22 mouse cellular contexts compared by ENCODE assay signal in genomic region chr9:40704364-40705276, GRCm38 (mm10). TPM values are rescaled to one million over a fixed set of nuclear protein-coding genes. Genes with fewer than 3 reads are reported as not detected.
DNase-seq lines count a peak whose midpoint lies in the region; ATAC-seq and TF ChIP-seq lines count a peak whose summit lies in the region.
"Had no signal": no experiment of that assay in that cellular context is flagged by ENCODE, and none has a peak within 500 bp of the region (broad histone marks: within the 10 kb centered on the region; RNA-seq: fewer than 3 reads in every experiment).

No protein-coding gene starts in this region.

- H3K36me3 ChIP-seq in kidney, embryonic 15.5 days: no peaks in the 10 kb centered on the region
- H3K36me3 ChIP-seq in stomach, embryonic 15.5 days: no peaks in the 10 kb centered on the region
- H3K36me3 ChIP-seq in stomach, postnatal 0 days (ENCODE audit: control insufficient read depth, insufficient read depth, low read length): no peaks in the 10 kb centered on the region
- H3K36me3 ChIP-seq in embryonic facial prominence, embryonic 13.5 days: 0 out of 2 replicates have a peak, but pooled peaks cover 3% of the 10 kb centered on the region
- H3K36me3 ChIP-seq: heart, embryonic 13.5 days; limb, embryonic 15.5 days had no signal

- H3K4me2 ChIP-seq in kidney, embryonic 15.5 days: no peak overlapping the region
- no peak overlapping the region for H3K4me2 ChIP-seq in stomach, embryonic 15.5 days
- no peak overlapping the region for H3K4me2 ChIP-seq in stomach, postnatal 0 days (replicated peaks; ENCODE audit: low read depth)
- H3K4me2 ChIP-seq in embryonic facial prominence, embryonic 13.5 days: 0 out of 2 replicates have a peak overlapping the region, but pooled peaks have one; percentile 7
- H3K4me2 ChIP-seq: heart, embryonic 13.5 days; limb, embryonic 15.5 days had no signal

- no peak for TF ChIP-seq EP300 in stomach, postnatal 0 days (optimal IDR thresholded peaks at IDR 0.05)

- 8% methylated on average over 10 of the region's 10 CpGs for WGBS in kidney, embryonic 15.5 days
- WGBS in stomach, embryonic 15.5 days: 23% methylated on average over 10 of the region's 10 CpGs
- 19% methylated on average over 10 of the region's 10 CpGs for WGBS in stomach, postnatal 0 days
- 20% methylated on average over 10 of the region's 10 CpGs for WGBS in embryonic facial prominence, embryonic 13.5 days

- no peak for DNase-seq in kidney, postnatal 4 days
- DNase-seq in stomach, postnatal 0 days (ENCODE audit: low spot score): no peak
- no peak for DNase-seq in ovary, postnatal 14 days (ENCODE audit: low spot score)
- DNase-seq in gastrocnemius, postnatal 36 days: no peak
- DNase-seq: adrenal gland, postnatal 14 days; cerebellum, adult 2 months; gastrocnemius, adult 2 months; heart, postnatal 4 days; kidney, adult 2 months; liver, postnatal 0 days; thymus, postnatal 14 days had no signal

- TF ChIP-seq CTCF in stomach, postnatal 0 days (IDR thresholded peaks at IDR 0.05; ENCODE audit: low read depth): no peak

- H3K9me3 ChIP-seq in kidney, embryonic 15.5 days (replicated peaks): no peaks in the 10 kb centered on the region
- H3K9me3 ChIP-seq in stomach, embryonic 15.5 days: no peaks in the 10 kb centered on the region
- no peaks in the 10 kb centered on the region for H3K9me3 ChIP-seq in stomach, postnatal 0 days (ENCODE audit: control insufficient read depth, low read length)
- H3K9me3 ChIP-seq in embryonic facial prominence, embryonic 13.5 days: no peaks in the 10 kb centered on the region
- H3K9me3 ChIP-seq: heart, embryonic 13.5 days; limb, embryonic 15.5 days had no signal

- no peaks in the 10 kb centered on the region; the same call in 1 of the 2 replicates for H3K27me3 ChIP-seq in kidney, embryonic 15.5 days
- H3K27me3 ChIP-seq in stomach, embryonic 15.5 days (replicated peaks): no peaks in the 10 kb centered on the region
- H3K27me3 ChIP-seq in stomach, postnatal 0 days (ENCODE audit: control insufficient read depth, insufficient read depth, low read length): no peaks in the 10 kb centered on the region
- H3K27me3 ChIP-seq in embryonic facial prominence, embryonic 13.5 days: no peaks in the 10 kb centered on the region
- H3K27me3 ChIP-seq: limb, embryonic 15.5 days had no signal

- H3K27ac ChIP-seq in kidney, embryonic 15.5 days: peak overlapping the region; percentile 24
- peak overlapping the region; percentile 40; the same call in 1 of the 2 replicates for H3K27ac ChIP-seq in stomach, embryonic 15.5 days
- no peak overlapping the region for H3K27ac ChIP-seq in stomach, postnatal 0 days (replicated peaks)
- peak overlapping the region; percentile 66 for H3K27ac ChIP-seq in embryonic facial prominence, embryonic 13.5 days
- H3K27ac ChIP-seq: gastrocnemius, adult 2 months; heart, embryonic 13.5 days; limb, embryonic 15.5 days had no signal

- H3K9ac ChIP-seq in kidney, embryonic 15.5 days: no peak overlapping the region
- H3K9ac ChIP-seq in stomach, embryonic 15.5 days: no peak overlapping the region
- no peak overlapping the region for H3K9ac ChIP-seq in stomach, postnatal 0 days (ENCODE audit: low read length)
- H3K9ac ChIP-seq in embryonic facial prominence, embryonic 13.5 days: no peak overlapping the region
- H3K9ac ChIP-seq: heart, embryonic 13.5 days; limb, embryonic 15.5 days; liver, postnatal 0 days had no signal

- peaks cover 58% of the 10 kb centered on the region for H3K4me1 ChIP-seq in kidney, embryonic 15.5 days
- H3K4me1 ChIP-seq in stomach, embryonic 15.5 days: peaks cover 16% of the 10 kb centered on the region
- H3K4me1 ChIP-seq in stomach, postnatal 0 days (replicated peaks; ENCODE audit: control insufficient read depth, insufficient read depth): no peaks in the 10 kb centered on the region
- peaks cover 47% of the 10 kb centered on the region for H3K4me1 ChIP-seq in embryonic facial prominence, embryonic 13.5 days

- H3K4me3 ChIP-seq in kidney, embryonic 15.5 days (replicated peaks): no peak overlapping the region
- no peak overlapping the region for H3K4me3 ChIP-seq in stomach, embryonic 15.5 days (replicated peaks)
- no peak overlapping the region for H3K4me3 ChIP-seq in stomach, postnatal 0 days (ENCODE audit: low read depth, low read length)
- H3K4me3 ChIP-seq in embryonic facial prominence, embryonic 13.5 days: no peak overlapping the region
- H3K4me3 ChIP-seq: gastrocnemius, adult 2 months; heart, embryonic 13.5 days; limb, embryonic 15.5 days had no signal

- intact Hi-C loops in gastrocnemius, postnatal 36 days (cut with DNase I): no loop called here

- peak; percentile 35 for ATAC-seq in kidney, embryonic 15.5 days (replicated peaks; ENCODE audit: low FRiP score)
- no peak for ATAC-seq in stomach, embryonic 15.5 days (ENCODE audit: insufficient read depth, low FRiP score, low read depth)
- ATAC-seq in stomach, postnatal 0 days (ENCODE audit: low FRiP score, low TSS enrichment): no peak
- no peak for ATAC-seq in embryonic facial prominence, embryonic 13.5 days (ENCODE audit: insufficient number of reproducible peaks, insufficient read depth, low FRiP score, low TSS enrichment, low read depth)
- ATAC-seq: activated CD4-positive, CD25-positive, alpha-beta regulatory T cell, adult 4 months; forebrain, embryonic 16.5 days; liver, postnatal 0 days; Patski had no signal

RNA-seq across cellular contexts. Expression of gene Clmp, which starts 18.9 kb away (rescaled TPM):
- 26.7 and 29.9 TPM in 2 replicates for polyA plus RNA-seq in kidney, embryonic 15.5 days (2015; fragmentation: Nextera tagmentation; extraction: Ambion mirVana)
- polyA plus RNA-seq in stomach, embryonic 15.5 days (2015; fragmentation: Nextera tagmentation; extraction: Ambion mirVana): 27.2 and 29.2 TPM in 2 replicates
- 17.7 and 17.8 TPM in 2 replicates for polyA plus RNA-seq in stomach, postnatal 0 days (2015; fragmentation: Nextera tagmentation; extraction: Ambion mirVana)
- 55.9 and 56.5 TPM in 2 replicates for polyA plus RNA-seq in embryonic facial prominence, embryonic 13.5 days (2015; fragmentation: Nextera tagmentation; extraction: Ambion mirVana)
- total RNA-seq in gastrocnemius, postnatal 36 days (2021): 1 to 10 TPM; 3.1 to 6.1 TPM
- total RNA-seq: common myeloid progenitor, adult 5-6 weeks had no signal

RNA-seq across cellular contexts. Expression of gene Gm21915, which starts 34.2 kb away (rescaled TPM):
- polyA plus RNA-seq in kidney, embryonic 15.5 days (2015; fragmentation: Nextera tagmentation; extraction: Ambion mirVana): not detected in 2 replicates
- not detected in 2 replicates for polyA plus RNA-seq in stomach, embryonic 15.5 days (2015; fragmentation: Nextera tagmentation; extraction: Ambion mirVana)
- not detected in 2 replicates for polyA plus RNA-seq in stomach, postnatal 0 days (2015; fragmentation: Nextera tagmentation; extraction: Ambion mirVana)
- not detected in 2 replicates for polyA plus RNA-seq in embryonic facial prominence, embryonic 13.5 days (2015; fragmentation: Nextera tagmentation; extraction: Ambion mirVana)
- not detected for total RNA-seq in gastrocnemius, postnatal 36 days (2021)
- total RNA-seq: adrenal gland, postnatal 14 days; common myeloid progenitor, adult 5-6 weeks; gastrocnemius, adult 2 months; heart, postnatal 4 days; left cerebral cortex, adult 8-10 months; megakaryocyte-erythroid progenitor cell, adult 5-6 weeks had no signal
- polyA plus RNA-seq: activated CD4-positive, CD25-positive, alpha-beta regulatory T cell, adult 4 months; cerebellum, adult 2 months; forebrain, embryonic 16.5 days; heart, embryonic 13.5 days; kidney, adult 2 months; limb, embryonic 15.5 days; liver, postnatal 0 days; Patski had no signal
